Mouse (Mus musculus): ENCODE data around the gene Nudt3. TPM values are rescaled to one million over a fixed set of nuclear protein-coding genes. Genes with fewer than 3 reads are reported as not detected.

Nudt3 gene
- 42.9 and 57.1 TPM in 2 replicates for total RNA-seq (2023)

GRCm38 (mm10) chr17:27623360-27624326, at the start of gene Nudt3:
Gene Nudt3, minus strand, starts transcription at chr17:27623495.

GRCm38 (mm10) chr17:27655089-27656010, 32.1 kb upstream of the Nudt3 start, which contains the start of gene Pacsin1:
Gene Pacsin1, plus strand, starts transcription at chr17:27655509.

GRCm38 (mm10) chr17:27636132-27637020, 13.1 kb upstream of the Nudt3 start, which contains the start of gene Rps10:
Gene Rps10, minus strand, starts transcription at chr17:27636669.

GRCm38 (mm10) chr17:27634871-27635574, 11.7 kb upstream of the Nudt3 start, which contains the start of gene RPS10-NUDT3:
Gene RPS10-NUDT3, minus strand, starts transcription at chr17:27635222.

GRCm38 (mm10) chr17:27565163-27565941, 57.9 kb downstream of the Nudt3 start, which contains the start of gene AI413582:
Gene AI413582, minus strand, starts transcription at chr17:27565756.

GRCm38 (mm10) chr17:27556315-27557011, 66.8 kb downstream of the Nudt3 start, which contains the start of gene Hmga1:
Gene Hmga1, plus strand, starts transcription at chr17:27556497.

Other genes starting within 250 kb of the Nudt3 start
- gene Grm4, start 102.1 kb downstream of the Nudt3 start, total RNA-seq (2023) = not detected in 2 replicates
- 59.3 and 65.1 TPM in 2 replicates for gene Hmga1, start 67.0 kb downstream of the Nudt3 start, total RNA-seq (2023)
- 26.5 and 32.3 TPM in 2 replicates for gene AI413582, start 57.7 kb downstream of the Nudt3 start, total RNA-seq (2023)
- not detected in 2 replicates for gene RPS10-NUDT3, start 11.7 kb upstream of the Nudt3 start, total RNA-seq (2023)
- 511 and 573 TPM in 2 replicates for gene Rps10, start 13.2 kb upstream of the Nudt3 start, total RNA-seq (2023)
- not detected in 2 replicates for gene Pacsin1, start 32.0 kb upstream of the Nudt3 start, total RNA-seq (2023)
- 0.66 TPM in 1 of 2 replicates, not detected in the other for gene Spdef, start 105.5 kb upstream of the Nudt3 start, total RNA-seq (2023)
- gene D17Wsu92e, start 197.2 kb upstream of the Nudt3 start, total RNA-seq (2023) = 52.2 and 63.4 TPM in 2 replicates
- 58.8 and 69.6 TPM in 2 replicates for gene Snrpc, start 214.7 kb upstream of the Nudt3 start, total RNA-seq (2023)
- 5.0 and 6.3 TPM in 2 replicates for gene Uhrf1bp1, start 232.9 kb upstream of the Nudt3 start, total RNA-seq (2023)